Mouse (Mus musculus): ENCODE results near the gene Sema4g.

GRCm38 (mm10) chr19:45002301-45002700 lies 13.4 kb downstream of the Sema4g start:
- no peak for TF ChIP-seq POLR2A (IDR thresholded peaks at IDR 0.05; ENCODE audit: borderline replicate concordance, control insufficient read depth, low read depth, low read length)
- no peak for TF ChIP-seq CTCF (IDR thresholded peaks at IDR 0.05; ENCODE audit: control insufficient read depth, insufficient read depth, low read length)
